ENCODE assay signal across 31 mouse cellular contexts in the genomic region with DNA sequence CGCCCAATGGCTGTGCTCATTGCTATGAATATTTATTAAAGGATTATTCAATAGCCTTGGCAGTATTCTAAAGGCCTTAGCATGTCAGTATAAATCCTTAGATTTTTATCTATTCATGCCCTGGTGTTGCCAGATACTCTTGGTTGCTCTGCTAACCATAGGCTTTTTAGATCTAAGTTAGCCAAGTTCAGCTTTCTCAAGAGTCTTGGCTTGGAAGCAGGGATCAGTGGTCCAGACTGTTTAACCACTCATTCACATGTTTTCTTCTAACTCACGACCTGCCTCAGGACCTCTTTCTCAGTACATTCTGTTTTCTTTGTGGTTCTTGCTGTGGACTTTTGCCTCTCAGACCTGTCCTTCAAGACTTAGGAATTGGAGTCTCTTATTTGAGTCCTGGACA.
"Had no signal": no experiment of that assay in that cellular context is flagged by ENCODE, and none has a peak within 500 bp of the region (broad histone marks: within the 10 kb centered on the region; RNA-seq: fewer than 3 reads in every experiment).

No protein-coding gene starts in this region.

- H3K36me3 ChIP-seq: limb, embryonic 10.5 days; limb, embryonic 12.5 days; limb, embryonic 15.5 days; liver, embryonic 12.5 days; liver, embryonic 13.5 days; liver, embryonic 15.5 days; lung, embryonic 15.5 days; midbrain, embryonic 13.5 days; midbrain, embryonic 15.5 days had no signal

- H3K4me1 ChIP-seq: liver, embryonic 12.5 days; liver, embryonic 13.5 days; liver, embryonic 15.5 days; lung, embryonic 15.5 days; megakaryocyte, embryonic 14.5 days had no signal

- H3K27ac ChIP-seq: limb, embryonic 10.5 days; limb, embryonic 12.5 days; limb, embryonic 13.5 days; limb, embryonic 15.5 days; liver, embryonic 12.5 days; liver, embryonic 13.5 days; liver, embryonic 14.5 days; liver, embryonic 15.5 days; lung, embryonic 15.5 days; macrophage; midbrain, embryonic 10.5 days; midbrain, embryonic 12.5 days; midbrain, embryonic 13.5 days; midbrain, embryonic 15.5 days had no signal

- DNase-seq: left cerebral cortex, postnatal 4 days; liver; liver, embryonic 13.5 days; liver, postnatal 0 days; lung, adult 18-20 months; lung, adult 2 months; lung, embryonic 14.5 days; lung, postnatal 10 days; lung, postnatal 14 days; lung, postnatal 36 days; lung, postnatal 4 days; midbrain, embryonic 14.5 days had no signal

- H3K9ac ChIP-seq: limb, embryonic 12.5 days; limb, embryonic 13.5 days; limb, embryonic 15.5 days; liver, embryonic 12.5 days; liver, embryonic 13.5 days; liver, embryonic 14.5 days; liver, embryonic 15.5 days; liver, postnatal 0 days; lung, embryonic 14.5 days; lung, embryonic 15.5 days; midbrain, embryonic 12.5 days; midbrain, embryonic 13.5 days; midbrain, embryonic 15.5 days had no signal

- H3K4me3 ChIP-seq: limb, embryonic 10.5 days; limb, embryonic 12.5 days; limb, embryonic 13.5 days; limb, embryonic 15.5 days; liver, embryonic 12.5 days; liver, embryonic 13.5 days; liver, embryonic 15.5 days; lung, embryonic 15.5 days; megakaryocyte, embryonic 14.5 days; midbrain, embryonic 10.5 days; midbrain, embryonic 12.5 days; midbrain, embryonic 13.5 days; midbrain, embryonic 15.5 days; myocyte had no signal

- ATAC-seq: liver, embryonic 12.5 days; liver, postnatal 0 days; lung, postnatal 0 days; midbrain, embryonic 13.5 days; midbrain, embryonic 15.5 days; midbrain, embryonic 16.5 days had no signal

- H3K4me2 ChIP-seq: limb, embryonic 12.5 days; limb, embryonic 13.5 days; limb, embryonic 15.5 days; liver, embryonic 11.5 days; liver, embryonic 12.5 days; liver, embryonic 13.5 days; liver, embryonic 15.5 days; lung, embryonic 14.5 days; lung, embryonic 15.5 days; midbrain, embryonic 11.5 days; midbrain, embryonic 12.5 days; midbrain, embryonic 13.5 days; midbrain, embryonic 15.5 days had no signal

- H3K9me3 ChIP-seq: limb, embryonic 10.5 days; limb, embryonic 12.5 days; limb, embryonic 13.5 days; limb, embryonic 15.5 days; liver, embryonic 12.5 days; liver, embryonic 13.5 days; liver, embryonic 15.5 days; lung, embryonic 15.5 days; megakaryocyte, embryonic 14.5 days; midbrain, embryonic 10.5 days; midbrain, embryonic 12.5 days; midbrain, embryonic 13.5 days; midbrain, embryonic 15.5 days had no signal

- H3K27me3 ChIP-seq: limb, embryonic 12.5 days; limb, embryonic 13.5 days; limb, embryonic 15.5 days; liver, embryonic 12.5 days; liver, embryonic 13.5 days; liver, embryonic 15.5 days; lung, embryonic 15.5 days; megakaryocyte, embryonic 14.5 days; midbrain, embryonic 12.5 days; midbrain, embryonic 13.5 days; midbrain, embryonic 15.5 days had no signal
